Mouse (Mus musculus) lung, postnatal 0 days (tissue): ENCODE measurements at regions not wholly inside any gene's neighbourhood (a gene's known extent, or its start where the extent isn't known, plus 50 kb on each side); places are given as distances from the start of the nearest gene placed in this dataset.

Experiments used
- CTCF ChIP-seq: IDR thresholded peaks from 2 replicates; pipeline ENCODE4 v1.5.1; 2016; ENCODE audit warnings: antibody characterized with exemption, mild to moderate bottlenecking
- EP300 ChIP-seq: IDR thresholded peaks from 2 replicates; pipeline ENCODE4 v1.6.1; 2016; ENCODE audit warnings: antibody characterized with exemption, mild to moderate bottlenecking, control low read depth

GRCm38 (mm10) chr14:86301666-86302065 lies 839.4 kb downstream of the Diaph3 start:
- TF ChIP-seq CTCF = no peak
- TF ChIP-seq EP300 = no peak
